Mouse (Mus musculus) layer of hippocampus, adult 18-20 months (tissue): ENCODE results near the gene Dera. TPM values are rescaled to one million over a fixed set of nuclear protein-coding genes. Genes with fewer than 3 reads are reported as not detected.

Experiments used
- DNase-seq, 2 experiments: peaks; one replicate each; pipeline ENCODE4 v3.0.0; 2022; ENCODE audit warnings: low spot score in 2 of 2
- total RNA-seq, 2 experiments: library from RNA; stranded (reverse); gene quantifications; 2 replicates each; pipeline ENCODE4 v1.2.3; 2021

The Dera gene
- total RNA-seq, 2 experiments from 2014 or later = 3.0 to 4.8 TPM

GRCm38 (mm10) chr6:137874471-137875244, 120.3 kb downstream of the Dera start:
- no peak for DNase-seq

DNA sequence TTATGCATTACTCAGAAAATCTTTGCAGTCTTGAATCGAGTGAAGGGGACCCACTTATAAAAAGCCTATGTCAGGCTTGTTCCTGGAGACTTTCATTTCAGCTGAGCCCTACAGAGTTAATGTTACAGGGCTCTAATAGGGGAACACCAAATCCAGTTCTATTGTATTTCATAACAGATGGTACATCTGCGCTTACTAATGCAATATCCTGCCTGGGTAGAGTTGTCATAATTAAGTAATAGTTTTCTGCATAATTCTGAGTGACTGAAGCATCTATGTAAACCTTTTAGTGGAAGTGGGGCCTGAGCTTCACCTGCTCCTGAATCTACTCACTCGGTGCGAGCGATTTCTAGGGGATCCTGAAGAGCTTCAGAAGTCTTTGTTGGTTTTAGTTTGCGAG, 131.3 kb downstream of the Dera start:
- DNase-seq = peak in 1 of 2 experiments; percentile 42

DNA sequence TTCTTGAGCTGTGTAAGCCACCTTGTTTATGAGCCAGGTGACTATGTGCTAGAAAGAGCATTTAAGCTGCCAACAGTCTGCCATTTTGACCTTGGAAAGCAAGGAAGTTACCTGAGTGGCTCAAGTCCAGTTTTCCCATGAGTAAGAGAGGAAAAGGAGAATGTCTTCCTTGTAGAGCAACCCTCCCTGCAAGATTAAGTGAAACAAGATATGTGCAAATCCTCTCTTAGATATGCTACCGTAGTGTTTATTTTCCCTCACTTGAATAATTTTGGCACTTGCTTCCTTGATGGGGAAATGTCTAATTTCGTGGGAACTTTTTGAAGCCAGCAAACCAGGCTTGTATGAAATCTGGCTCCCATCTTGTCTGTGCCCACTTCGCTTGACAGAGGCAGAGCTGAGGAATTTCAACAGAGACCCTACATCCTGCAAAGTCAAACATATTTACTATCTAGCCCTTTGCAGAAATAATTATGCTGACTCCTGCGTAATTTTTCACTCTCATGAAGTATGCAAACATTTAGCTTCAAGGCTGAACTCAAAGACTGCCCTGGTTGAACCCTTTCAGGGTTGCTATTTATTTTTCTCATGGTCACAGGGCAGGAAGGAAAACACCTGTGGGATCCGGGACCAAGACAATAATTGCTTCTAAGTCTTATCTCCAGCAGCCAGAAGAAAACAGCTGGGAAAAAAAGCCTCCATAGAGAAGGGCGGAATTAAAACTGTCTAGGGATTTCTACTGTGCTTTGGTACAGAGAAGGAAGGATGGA, 132.0 kb downstream of the Dera start:
- DNase-seq = peak in 1 of 2 experiments; percentile 19

DNA sequence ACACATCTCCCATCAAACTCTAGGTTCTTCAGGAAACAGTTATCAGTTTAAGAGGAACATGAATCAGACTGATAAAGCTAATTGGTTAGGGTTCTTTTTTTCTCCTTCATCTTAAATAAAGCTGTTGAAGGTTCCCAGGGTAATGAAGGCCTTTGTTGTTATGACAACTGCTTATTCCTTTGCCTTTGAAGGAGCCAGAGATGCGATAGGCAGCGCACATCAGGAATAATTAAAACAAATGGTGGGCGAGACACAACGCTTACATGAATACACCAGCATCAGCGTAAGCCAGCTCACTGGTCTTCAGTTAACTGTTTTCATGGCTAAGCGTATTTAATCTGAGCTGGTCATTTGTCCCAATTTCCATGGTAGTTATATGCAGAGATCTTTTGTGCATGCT, 132.9 kb downstream of the Dera start:
- no peak for DNase-seq

DNA sequence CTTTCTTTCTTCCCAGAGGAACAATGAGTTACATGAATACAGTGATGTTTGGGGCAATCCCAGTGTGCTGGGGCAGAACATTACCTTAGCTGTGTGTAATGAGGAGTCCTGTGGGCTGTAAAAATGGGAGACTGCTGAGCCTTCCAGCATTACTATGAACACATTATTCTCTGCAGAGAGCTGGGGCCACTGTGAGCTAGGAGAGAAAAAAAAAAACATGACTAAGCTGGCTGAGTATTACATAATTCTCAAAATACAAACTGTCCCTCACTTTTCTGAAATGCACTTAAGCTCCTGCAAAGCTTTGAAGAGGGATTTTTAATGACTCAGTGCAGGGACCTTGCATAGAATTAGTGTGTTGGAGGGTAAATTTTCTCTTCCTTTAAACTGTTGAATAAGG, 143.3 kb downstream of the Dera start:
- DNase-seq = peak in 1 of 2 experiments; percentile 44

DNA sequence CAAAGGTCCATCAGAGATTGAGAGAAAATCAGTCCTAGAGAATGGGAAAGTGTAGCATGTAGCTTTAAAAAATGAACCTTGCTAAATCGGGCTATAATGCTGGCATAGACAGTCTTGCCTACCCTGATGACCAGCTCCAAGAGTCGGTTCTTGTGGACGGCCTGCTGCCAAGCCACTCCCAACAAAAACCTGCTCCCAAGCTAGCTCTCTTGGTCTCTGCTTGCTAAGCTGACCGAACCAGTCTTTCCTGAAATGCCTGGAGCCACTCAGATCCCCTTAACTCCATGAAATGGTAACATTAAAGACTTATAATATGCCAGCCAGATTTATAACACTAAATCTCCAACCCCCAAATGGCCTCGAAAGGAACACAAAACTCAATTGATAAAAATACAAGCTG, 146.9 kb downstream of the Dera start:
- no peak for DNase-seq

Other genes with a start within 250 kb of the Dera start
- gene Eps8, start 99.7 kb upstream of the Dera start, total RNA-seq = 10 to 100 TPM; 38.8 to 42.1 TPM
- gene Strap, start 19.5 kb upstream of the Dera start, total RNA-seq = 100 to 1,000 TPM; 117 to 119 TPM